Mouse (Mus musculus): ENCODE data around the gene Apoa4. TPM values are rescaled to one million over a fixed set of nuclear protein-coding genes. Genes with fewer than 3 reads are reported as not detected.

Apoa4 gene
- not detected in 2 replicates for polyA plus RNA-seq (2015; fragmentation: Nextera tagmentation; extraction: Ambion mirVana)

- no peak within 1 kb of the TSS for H3K27ac ChIP-seq (replicated peaks)
- H3K27me3 ChIP-seq (replicated peaks) = 0 out of 2 replicates have a peak, but pooled peaks cover 5% of the 10 kb centered on the region
- 53% methylated on average over 7 of the region's 7 CpGs for WGBS
- no peaks in the 10 kb centered on the region for H3K9me3 ChIP-seq
- ATAC-seq (ENCODE audit: extremely low read depth, insufficient number of reproducible peaks, low FRiP score, low TSS enrichment) = no peak
- H3K4me1 ChIP-seq = peaks cover 13% of the 10 kb centered on the region
- no peak within 1 kb of the TSS for H3K4me3 ChIP-seq
- H3K9ac ChIP-seq = no peak within 1 kb of the TSS
- no peak within 1 kb of the TSS for H3K4me2 ChIP-seq
- no peaks in the 10 kb centered on the region for H3K36me3 ChIP-seq
Observed at GRCm38 (mm10) chr9:46240526-46241153, at the start of gene Apoa4. Gene Apoa4 (plus strand): TSS chr9:46240696.

DNA sequence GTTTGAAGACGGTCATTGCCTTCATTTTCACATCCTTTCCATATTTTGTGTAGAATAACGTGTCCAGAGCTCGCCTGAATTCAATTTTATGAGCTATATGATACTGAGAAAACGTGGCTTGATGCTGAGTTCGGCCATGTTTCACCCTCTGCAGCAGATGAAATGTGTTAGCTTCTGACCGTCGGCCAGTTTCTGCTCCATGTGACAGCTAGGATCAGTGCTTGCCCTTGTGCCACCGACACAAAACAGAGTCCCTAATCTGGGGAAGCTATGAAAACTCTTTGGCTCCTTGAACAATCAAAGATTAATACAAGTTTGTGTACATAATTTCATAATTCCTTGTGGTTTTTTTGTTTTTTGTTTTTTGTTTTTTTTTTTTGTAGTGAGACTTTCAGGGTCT is 49.3 kb upstream of the Apoa4 start:
- Histone ChIP-seq H3K27me3 (replicated peaks) (no peaks in the 10 kb centered on the region), H3K9ac (0 out of 2 replicates have a peak overlapping the region, but pooled peaks have one; percentile 2), H3K4me2 (no peak overlapping the region), H3K36me3 (peaks cover 21% of the 10 kb centered on the region), H3K4me3 (no peak overlapping the region), H3K27ac (replicated peaks) (peak overlapping the region; percentile 56; the same call in 1 of the 2 replicates), H3K9me3 (no peaks in the 10 kb centered on the region), H3K4me1 (peaks cover 28% of the 10 kb centered on the region)
- ATAC-seq (ENCODE audit: extremely low read depth, insufficient number of reproducible peaks, low FRiP score, low TSS enrichment) = no peak
- 49% methylated on average over 8 of the region's 8 CpGs for WGBS

- Histone ChIP-seq H3K27me3 (replicated peaks) (no peaks in the 10 kb centered on the region), H3K36me3 (peaks cover 23% of the 10 kb centered on the region), H3K9ac (no peak overlapping the region), H3K4me2 (no peak overlapping the region), H3K4me1 (peaks cover 32% of the 10 kb centered on the region), H3K27ac (replicated peaks) (no peak overlapping the region), H3K9me3 (no peaks in the 10 kb centered on the region), H3K4me3 (no peak overlapping the region)
- ATAC-seq (ENCODE audit: extremely low read depth, insufficient number of reproducible peaks, low FRiP score, low TSS enrichment) = no peak
- WGBS = 37% methylated on average over 1 of the region's 1 CpGs
Observed at GRCm38 (mm10) chr9:46191644-46192043, 48.9 kb upstream of the Apoa4 start.

DNA sequence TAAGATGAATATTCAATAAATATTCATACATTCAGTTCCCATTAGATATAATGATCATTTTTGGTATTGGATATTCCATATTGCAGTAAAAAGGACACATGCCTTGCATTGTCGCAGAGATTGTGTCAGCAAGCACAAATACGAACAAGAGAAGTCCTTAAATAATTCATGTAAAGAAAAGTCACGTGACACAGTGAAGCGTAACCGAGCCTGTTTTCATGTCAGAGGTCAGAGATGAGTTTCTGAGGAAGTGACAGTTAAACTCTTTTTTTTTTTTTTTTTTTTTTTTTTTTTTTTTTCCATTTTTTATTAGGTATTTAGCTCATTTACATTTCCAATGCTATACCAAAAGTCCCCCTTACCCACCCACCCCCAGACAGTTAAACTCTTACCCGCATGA is 47.9 kb upstream of the Apoa4 start:
- no peak for ATAC-seq (ENCODE audit: extremely low read depth, insufficient number of reproducible peaks, low FRiP score, low TSS enrichment)
- 86% methylated on average over 6 of the region's 6 CpGs for WGBS

DNA sequence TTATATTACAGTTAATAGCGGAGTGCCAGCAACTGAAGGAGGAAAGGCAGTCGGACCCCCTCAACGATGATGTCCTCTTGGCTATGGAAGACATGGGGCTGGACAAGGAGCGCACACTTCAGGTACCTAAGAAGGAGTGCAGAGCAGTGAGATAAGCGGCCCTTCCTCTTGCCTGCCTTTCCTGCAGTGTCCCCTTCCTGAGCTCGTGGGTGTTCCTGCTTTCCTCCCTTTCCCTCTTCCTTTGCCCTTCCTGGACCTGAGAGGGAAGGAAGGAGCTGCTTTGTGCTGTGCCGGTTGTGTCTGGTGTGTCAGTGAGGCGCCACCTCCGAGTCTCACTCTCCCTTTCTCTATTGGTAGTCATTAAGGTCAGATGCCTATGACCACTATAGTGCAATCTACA is 45.7 kb upstream of the Apoa4 start:
- Histone ChIP-seq H3K27ac (replicated peaks) (no peak overlapping the region), H3K4me2 (no peak overlapping the region), H3K4me1 (peaks cover 63% of the 10 kb centered on the region), H3K9me3 (no peaks in the 10 kb centered on the region), H3K4me3 (no peak overlapping the region), H3K36me3 (peaks cover 41% of the 10 kb centered on the region), H3K9ac (0 out of 2 replicates have a peak overlapping the region, but pooled peaks have one; percentile 7), H3K27me3 (replicated peaks) (no peaks in the 10 kb centered on the region)
- ATAC-seq (ENCODE audit: extremely low read depth, insufficient number of reproducible peaks, low FRiP score, low TSS enrichment) = no peak
- 69% methylated on average over 9 of the region's 9 CpGs for WGBS

More for the DNA sequence above, 47.9 kb upstream of the Apoa4 start:
- Histone ChIP-seq H3K9ac (no peak overlapping the region), H3K27me3 (replicated peaks) (no peaks in the 10 kb centered on the region), H3K4me1 (peaks cover 42% of the 10 kb centered on the region), H3K27ac (replicated peaks) (no peak overlapping the region), H3K4me3 (no peak overlapping the region), H3K36me3 (peaks cover 23% of the 10 kb centered on the region), H3K9me3 (no peaks in the 10 kb centered on the region), H3K4me2 (no peak overlapping the region)

DNA sequence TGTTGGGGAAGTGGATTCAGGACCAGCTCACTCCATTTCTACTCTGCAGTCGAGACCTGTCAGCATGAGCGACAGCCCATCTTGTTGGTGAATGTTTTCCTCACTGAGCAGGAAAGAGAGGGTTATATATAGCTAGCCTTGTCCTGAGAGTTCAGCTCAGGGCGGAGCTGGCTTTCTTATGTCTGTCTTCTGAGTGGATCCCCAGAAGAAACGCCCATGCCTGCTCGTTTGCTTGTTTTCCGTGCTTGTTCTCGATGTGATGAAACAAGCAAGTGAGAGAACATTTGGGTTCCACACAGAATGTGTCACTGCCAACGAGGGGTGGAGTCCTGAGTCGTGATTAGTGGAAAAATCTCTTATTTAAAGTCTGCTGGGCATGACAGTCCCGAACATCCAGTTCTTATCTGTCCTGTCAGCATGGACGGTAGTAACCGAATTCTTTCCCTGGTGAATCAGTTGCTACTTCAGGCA is 43.8 kb upstream of the Apoa4 start:
- H3K9ac ChIP-seq = peak overlapping the region; percentile 61
- peak overlapping the region; percentile 87 for H3K27ac ChIP-seq (replicated peaks)
- no peaks in the 10 kb centered on the region for H3K27me3 ChIP-seq (replicated peaks)
- peak overlapping the region; percentile 58 for H3K4me2 ChIP-seq
- H3K9me3 ChIP-seq = no peaks in the 10 kb centered on the region
- 16% methylated on average over 12 of the region's 12 CpGs for WGBS
- H3K4me1 ChIP-seq = peaks cover 58% of the 10 kb centered on the region
- peak overlapping the region; percentile 27 for H3K4me3 ChIP-seq
- H3K36me3 ChIP-seq = peaks cover 58% of the 10 kb centered on the region
- ATAC-seq (ENCODE audit: extremely low read depth, insufficient number of reproducible peaks, low FRiP score, low TSS enrichment) = peak; percentile 32; the same call in 1 of the 2 replicates

GRCm38 (mm10) chr9:46198461-46198860 is 42.0 kb upstream of the Apoa4 start:
- no peak for ATAC-seq (ENCODE audit: extremely low read depth, insufficient number of reproducible peaks, low FRiP score, low TSS enrichment)
- H3K4me3 ChIP-seq = no peak overlapping the region
- H3K9me3 ChIP-seq = no peaks in the 10 kb centered on the region
- no peaks in the 10 kb centered on the region for H3K27me3 ChIP-seq (replicated peaks)
- H3K4me1 ChIP-seq = peaks cover 69% of the 10 kb centered on the region
- H3K27ac ChIP-seq (replicated peaks) = peak overlapping the region; percentile 87
- peak overlapping the region; percentile 12; the same call in 1 of the 2 replicates for H3K4me2 ChIP-seq
- WGBS = 38% methylated on average over 9 of the region's 9 CpGs
- peaks cover 69% of the 10 kb centered on the region for H3K36me3 ChIP-seq
- H3K9ac ChIP-seq = peak overlapping the region; percentile 33; the same call in 1 of the 2 replicates

DNA sequence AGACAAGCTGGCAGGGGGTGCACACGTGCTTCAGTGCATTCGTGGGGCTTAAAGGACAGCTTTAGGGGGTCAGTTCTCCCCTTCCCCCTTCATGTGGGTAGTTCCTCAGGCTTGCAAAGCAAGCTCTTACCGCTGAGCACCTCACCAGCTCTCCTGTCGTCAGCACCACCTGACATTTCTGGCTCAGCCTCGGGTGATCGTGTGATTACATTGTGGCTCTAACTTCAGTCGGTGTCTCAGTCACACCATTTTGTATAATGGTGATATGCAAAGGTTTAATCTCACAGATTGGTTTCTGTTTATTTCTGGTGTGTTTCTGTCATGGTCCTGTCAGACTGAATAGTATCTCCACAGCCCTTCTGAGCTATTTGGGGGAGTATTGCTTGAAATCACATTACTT is 41.6 kb upstream of the Apoa4 start:
- peaks cover 69% of the 10 kb centered on the region for H3K4me1 ChIP-seq
- ATAC-seq (ENCODE audit: extremely low read depth, insufficient number of reproducible peaks, low FRiP score, low TSS enrichment) = no peak
- H3K4me2 ChIP-seq = no peak overlapping the region
- peak overlapping the region; percentile 87 for H3K27ac ChIP-seq (replicated peaks)
- 52% methylated on average over 7 of the region's 7 CpGs for WGBS
- no peaks in the 10 kb centered on the region for H3K27me3 ChIP-seq (replicated peaks)
- H3K9me3 ChIP-seq = no peaks in the 10 kb centered on the region
- H3K36me3 ChIP-seq = peaks cover 71% of the 10 kb centered on the region
- peak overlapping the region; percentile 33; the same call in 1 of the 2 replicates for H3K9ac ChIP-seq
- H3K4me3 ChIP-seq = no peak overlapping the region

DNA sequence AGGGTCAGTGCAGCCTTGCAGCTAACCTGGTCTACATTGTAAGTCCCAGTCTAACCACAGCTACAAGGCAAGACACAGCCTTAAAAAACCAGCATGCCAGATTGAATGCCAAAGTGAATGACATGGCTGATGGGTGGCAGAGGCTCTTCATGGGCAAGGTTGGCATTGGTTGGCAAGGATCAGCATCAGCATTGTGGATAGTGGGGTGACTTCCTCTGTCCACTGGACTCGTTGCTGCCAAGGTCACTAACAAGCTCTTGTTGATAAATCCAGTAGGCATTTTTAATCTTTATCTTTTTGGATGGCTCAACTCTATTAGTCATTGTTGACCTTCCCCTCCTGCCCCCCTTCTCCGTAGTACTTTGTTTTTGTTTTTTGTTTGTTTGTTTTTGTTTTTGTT is 40.9 kb upstream of the Apoa4 start:
- no peak overlapping the region for H3K4me2 ChIP-seq
- no peak for ATAC-seq (ENCODE audit: extremely low read depth, insufficient number of reproducible peaks, low FRiP score, low TSS enrichment)
- H3K27ac ChIP-seq (replicated peaks) = no peak overlapping the region; the same call in 1 of the 2 replicates
- H3K4me1 ChIP-seq = peaks cover 69% of the 10 kb centered on the region
- peaks cover 72% of the 10 kb centered on the region for H3K36me3 ChIP-seq
- no peaks in the 10 kb centered on the region for H3K9me3 ChIP-seq
- no peaks in the 10 kb centered on the region for H3K27me3 ChIP-seq (replicated peaks)
- no peak overlapping the region for H3K9ac ChIP-seq
- no peak overlapping the region for H3K4me3 ChIP-seq
- whole genome bisulfite sequencing = 71% methylated on average over 2 of the region's 2 CpGs

DNA sequence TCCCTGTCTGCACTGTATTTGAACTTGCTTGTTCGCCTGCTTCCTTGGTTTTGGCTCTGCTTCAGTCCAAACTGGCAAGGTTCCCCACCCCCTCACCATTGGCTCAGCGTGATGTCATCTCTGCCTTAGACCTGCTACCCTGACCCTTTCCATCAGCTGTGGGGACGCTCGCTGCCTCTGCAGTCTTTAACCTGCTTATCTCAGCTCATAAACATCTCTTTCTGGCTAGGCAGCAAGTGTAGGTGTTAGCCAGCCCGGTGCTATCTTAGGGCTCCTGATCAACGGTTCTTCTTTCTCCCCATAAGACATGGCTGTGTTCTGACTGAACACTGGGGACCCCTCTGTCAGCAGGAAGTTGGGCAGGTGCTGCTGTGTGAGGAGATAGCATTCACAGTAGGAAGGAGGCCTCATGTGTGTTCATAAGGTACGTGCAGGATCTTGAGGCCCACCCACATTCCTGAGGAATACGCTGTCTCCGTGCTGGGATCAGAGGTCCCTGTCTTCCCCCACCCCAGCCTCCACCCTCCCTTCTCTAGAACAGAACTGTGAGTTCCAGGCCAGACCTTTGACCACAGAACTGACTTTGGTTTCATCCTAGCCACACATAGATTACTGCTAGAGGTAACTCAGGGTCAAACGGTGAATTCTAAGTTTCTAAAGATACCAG is 33.5 kb upstream of the Apoa4 start:
- Histone ChIP-seq H3K27ac (replicated peaks) (no peak overlapping the region), H3K27me3 (replicated peaks) (no peaks in the 10 kb centered on the region), H3K9me3 (no peaks in the 10 kb centered on the region), H3K4me3 (no peak overlapping the region), H3K9ac (no peak overlapping the region), H3K4me1 (peaks cover 18% of the 10 kb centered on the region), H3K4me2 (no peak overlapping the region), H3K36me3 (peaks cover 90% of the 10 kb centered on the region)
- 44% methylated on average over 10 of the region's 10 CpGs for WGBS
- ATAC-seq (ENCODE audit: extremely low read depth, insufficient number of reproducible peaks, low FRiP score, low TSS enrichment) = no peak

- WGBS = 76% methylated on average over 6 of the region's 6 CpGs
- H3K4me1 ChIP-seq = peaks cover 14% of the 10 kb centered on the region
- no peak for ATAC-seq (ENCODE audit: extremely low read depth, insufficient number of reproducible peaks, low FRiP score, low TSS enrichment)
- no peak overlapping the region for H3K4me2 ChIP-seq
- no peak overlapping the region for H3K27ac ChIP-seq (replicated peaks)
- no peak overlapping the region for H3K4me3 ChIP-seq
- H3K27me3 ChIP-seq (replicated peaks) = no peaks in the 10 kb centered on the region
- peaks cover 90% of the 10 kb centered on the region for H3K36me3 ChIP-seq
- no peak overlapping the region for H3K9ac ChIP-seq
- no peaks in the 10 kb centered on the region for H3K9me3 ChIP-seq
Observed at GRCm38 (mm10) chr9:46207501-46207869, 33.0 kb upstream of the Apoa4 start.

All from heart, embryonic 13.5 days (tissue).